Mouse (Mus musculus): ENCODE measurements around the gene Pdia3. TPM values are rescaled to one million over a fixed set of nuclear protein-coding genes. Genes with fewer than 3 reads are reported as not detected.

Pdia3 gene
- total RNA-seq, 1 experiment from 2014 or later, result 212 TPM

DNA sequence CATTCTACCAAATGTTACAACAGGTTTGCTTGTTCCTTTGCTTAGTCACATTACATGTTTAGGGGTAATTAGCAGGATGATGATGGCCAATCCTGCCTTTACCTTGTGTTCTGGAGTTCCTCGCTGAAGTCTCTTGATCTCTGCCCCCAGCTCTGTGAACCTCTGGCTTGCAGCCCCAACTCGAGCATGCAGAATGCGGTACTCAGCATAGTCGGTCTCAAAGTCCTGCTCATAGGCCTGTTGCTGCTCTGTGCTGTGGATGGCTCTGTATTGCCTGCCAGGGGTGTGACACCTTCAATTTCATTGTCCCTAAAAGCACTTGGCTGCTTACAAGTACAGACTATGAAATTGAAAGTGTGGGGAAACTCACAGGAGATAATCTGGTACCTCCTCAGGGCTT lies 26.2 kb downstream of the Pdia3 start:
- no peak for ATAC-seq (replicated peaks in 1 of 2; ENCODE audit: insufficient read depth in 1 of 2, low FRiP score in 2 of 2, low TSS enrichment in 1 of 2, low read depth in 1 of 2, poor library complexity in 2 of 2, severe bottlenecking in 2 of 2)

DNA sequence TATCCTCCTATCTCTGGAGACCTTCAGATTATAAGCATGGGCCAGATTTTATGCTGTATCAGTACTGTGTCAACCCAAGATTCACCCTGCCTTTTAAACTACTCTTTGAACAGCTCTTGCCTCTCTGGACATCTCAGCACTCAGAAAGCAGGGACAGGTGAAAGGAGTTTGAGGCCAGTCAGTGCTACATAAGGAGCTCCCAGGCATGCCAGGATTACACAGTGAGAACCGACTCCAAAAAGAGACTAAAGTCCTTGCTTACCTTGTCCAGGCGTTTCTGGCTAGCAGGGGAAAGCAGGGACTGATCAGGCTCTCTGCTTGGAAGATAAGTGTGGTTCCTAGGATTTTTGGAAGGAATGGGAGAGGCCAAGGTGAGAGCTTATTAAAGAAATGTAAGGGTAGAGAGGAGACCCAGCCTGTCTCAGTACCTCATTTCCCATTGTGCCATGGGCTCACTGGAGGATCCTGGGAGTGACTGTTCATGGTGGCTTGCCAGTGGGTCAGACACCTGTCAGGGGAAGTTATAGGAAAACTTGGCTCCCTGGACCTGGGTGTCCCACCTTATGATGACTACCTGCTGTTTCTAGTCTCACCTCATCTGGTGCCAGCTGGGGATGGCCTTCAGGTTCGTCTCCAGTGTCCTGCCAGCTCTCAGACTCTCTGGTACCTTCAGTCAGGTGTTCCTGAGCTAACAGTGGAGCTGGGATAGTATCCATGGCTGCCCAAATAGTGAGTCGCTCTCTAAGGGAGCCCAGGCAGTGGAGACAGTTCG lies 27.4 kb downstream of the Pdia3 start:
- no peak for ATAC-seq (replicated peaks in 1 of 2; ENCODE audit: insufficient read depth in 1 of 2, low FRiP score in 2 of 2, low TSS enrichment in 1 of 2, low read depth in 1 of 2, poor library complexity in 2 of 2, severe bottlenecking in 2 of 2)

- ATAC-seq (replicated peaks in 1 of 2; ENCODE audit: insufficient read depth in 1 of 2, low FRiP score in 2 of 2, low TSS enrichment in 1 of 2, low read depth in 1 of 2, poor library complexity in 2 of 2, severe bottlenecking in 2 of 2), result peak in 1 of 2 experiments; percentile 12; a peak in 1 of 4 replicates
Measured at GRCm38 (mm10) chr2:121441800-121442199, 28.2 kb downstream of the Pdia3 start.

DNA sequence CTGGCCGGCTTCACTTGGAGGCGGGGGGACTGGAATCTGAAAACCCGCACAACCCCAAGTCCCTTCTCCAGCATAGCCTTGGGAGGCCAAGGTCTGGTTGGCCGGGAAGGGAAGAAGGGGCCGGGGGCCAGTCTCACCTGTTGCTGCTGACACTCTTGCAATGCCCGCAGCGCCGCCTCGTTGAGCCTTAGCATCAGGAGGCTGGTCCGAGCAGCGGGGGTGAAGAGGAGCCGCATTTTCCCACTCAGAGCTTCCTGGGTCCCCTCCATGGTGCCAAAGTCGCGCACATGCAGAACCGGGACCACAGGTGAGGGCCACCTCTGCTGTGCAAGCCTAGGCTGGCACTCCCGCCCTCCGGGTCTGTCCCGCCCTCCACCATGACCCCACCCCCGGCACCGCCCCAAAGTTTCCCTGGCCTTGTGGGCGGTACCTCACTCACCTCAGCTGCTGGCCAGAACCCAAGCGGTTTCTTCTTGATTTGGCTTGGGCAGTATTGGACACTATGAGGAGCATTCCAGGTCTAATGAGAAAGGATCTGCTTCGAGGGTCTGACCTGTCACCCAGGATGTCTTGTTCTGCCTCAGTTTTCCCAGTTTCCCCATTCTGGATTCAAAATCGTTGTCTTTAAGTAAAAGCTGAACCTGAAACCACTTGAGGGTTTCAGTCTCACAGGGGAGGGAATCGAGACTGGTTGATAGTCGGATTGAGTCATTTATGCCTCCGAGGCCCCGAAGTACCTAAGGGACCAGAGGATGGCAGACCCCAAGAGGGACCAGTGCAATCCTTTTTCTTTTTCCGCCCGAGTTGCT lies 28.9 kb downstream of the Pdia3 start:
- ATAC-seq (replicated peaks in 1 of 2; ENCODE audit: insufficient read depth in 1 of 2, low FRiP score in 2 of 2, low TSS enrichment in 1 of 2, low read depth in 1 of 2, poor library complexity in 2 of 2, severe bottlenecking in 2 of 2), result peak; percentile 74 to 92

DNA sequence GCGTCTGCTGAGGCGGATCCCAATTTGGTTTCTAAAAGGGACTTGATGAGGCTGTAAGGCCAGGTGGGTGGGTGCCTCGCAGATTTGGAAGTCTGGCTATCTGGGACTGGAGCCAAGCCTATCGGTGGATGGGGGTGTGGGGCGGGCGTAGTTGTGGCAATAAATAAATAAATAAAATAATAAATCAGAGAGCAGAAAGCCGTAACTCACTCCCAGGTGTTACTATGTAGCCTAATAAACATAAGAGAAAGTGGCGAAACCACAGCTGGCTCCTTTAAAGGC lies 29.4 kb downstream of the Pdia3 start:
- no peak for ATAC-seq (replicated peaks in 1 of 2; ENCODE audit: insufficient read depth in 1 of 2, low FRiP score in 2 of 2, low TSS enrichment in 1 of 2, low read depth in 1 of 2, poor library complexity in 2 of 2, severe bottlenecking in 2 of 2)

DNA sequence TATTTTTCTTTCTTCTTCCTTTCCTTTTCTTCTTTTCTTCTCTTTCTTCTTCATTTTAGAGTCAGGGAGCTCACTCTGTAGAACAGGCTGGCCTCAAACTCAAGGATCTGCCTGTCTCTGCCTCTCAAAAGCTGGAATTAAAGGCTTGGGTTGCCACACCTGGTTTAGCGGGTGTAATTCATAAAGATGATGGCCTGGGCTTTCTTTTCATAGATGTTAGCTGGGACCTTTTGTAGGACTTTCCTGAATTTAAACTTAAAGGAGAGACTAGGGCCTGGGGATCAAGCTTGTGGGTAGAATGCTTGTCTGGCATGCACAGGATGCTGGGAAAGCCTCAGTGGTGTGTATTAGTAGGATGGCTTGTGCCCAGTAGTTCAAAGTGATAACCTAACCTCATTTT lies 30.6 kb downstream of the Pdia3 start, which contains the start of gene Ell3:
Gene Ell3 (minus strand): TSS at position 101 of the 400 bp plus-strand sequence.
- ATAC-seq (replicated peaks in 1 of 2; ENCODE audit: insufficient read depth in 1 of 2, low FRiP score in 2 of 2, low TSS enrichment in 1 of 2, low read depth in 1 of 2, poor library complexity in 2 of 2, severe bottlenecking in 2 of 2), result no peak

DNA sequence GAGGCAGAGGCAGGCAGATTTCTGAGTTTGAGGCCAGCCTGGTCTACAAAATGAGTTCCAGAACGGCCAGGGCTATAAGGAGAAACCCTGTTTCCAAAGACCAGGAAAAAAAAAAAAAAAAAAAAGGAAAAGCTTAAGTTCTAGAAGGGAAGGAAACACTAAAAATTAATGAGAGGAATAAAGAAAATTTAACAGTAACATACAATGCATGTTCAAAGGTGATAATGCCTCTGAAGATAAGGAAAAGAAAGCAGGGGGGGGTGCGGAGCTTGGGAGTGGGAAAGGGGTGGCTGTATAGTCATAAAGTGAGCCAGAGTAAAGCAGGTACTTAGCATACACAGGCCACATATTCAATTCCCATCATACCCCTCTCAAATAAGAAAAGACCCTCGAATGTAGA lies 31.5 kb downstream of the Pdia3 start:
- no peak for ATAC-seq (replicated peaks in 1 of 2; ENCODE audit: insufficient read depth in 1 of 2, low FRiP score in 2 of 2, low TSS enrichment in 1 of 2, low read depth in 1 of 2, poor library complexity in 2 of 2, severe bottlenecking in 2 of 2)

DNA sequence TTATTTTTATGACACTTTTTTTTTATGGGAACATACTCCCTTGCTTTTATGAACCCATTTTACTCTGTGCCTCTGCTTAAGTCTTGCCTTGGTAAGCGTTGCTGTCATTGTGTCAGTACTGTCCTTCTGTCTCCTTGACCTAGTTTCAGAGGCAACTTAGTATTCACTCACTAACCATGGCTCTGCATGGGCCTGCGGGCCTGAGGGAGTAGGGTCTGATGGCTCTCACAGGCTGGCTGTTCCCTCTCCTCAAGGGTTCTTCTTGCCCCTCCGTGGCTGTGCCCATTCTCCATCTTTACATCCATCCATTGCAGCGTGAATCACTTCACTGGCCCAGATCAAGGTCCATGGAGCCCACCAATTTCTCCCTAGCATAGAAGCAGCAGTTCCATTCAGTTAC lies 32.9 kb downstream of the Pdia3 start:
- ATAC-seq (replicated peaks in 1 of 2; ENCODE audit: insufficient read depth in 1 of 2, low FRiP score in 2 of 2, low TSS enrichment in 1 of 2, low read depth in 1 of 2, poor library complexity in 2 of 2, severe bottlenecking in 2 of 2), result no peak

DNA sequence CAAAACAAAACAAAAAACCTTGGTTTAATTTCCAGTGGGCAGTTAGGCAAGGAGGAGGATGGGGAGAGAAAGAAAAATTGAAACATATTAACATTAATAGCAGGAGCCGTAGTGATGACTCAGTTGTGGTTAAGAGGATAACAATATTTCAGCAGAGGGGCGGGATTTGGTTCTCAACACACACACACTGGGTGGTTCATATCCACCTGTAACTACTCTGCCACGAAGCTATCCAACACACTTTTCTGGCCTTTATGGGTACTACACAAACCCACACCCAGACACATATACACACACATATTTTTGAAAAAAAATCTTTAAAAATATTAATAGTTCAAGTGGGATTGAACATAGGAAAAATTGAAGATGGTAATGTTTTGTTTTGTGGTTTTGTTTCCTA lies 33.4 kb downstream of the Pdia3 start:
- no peak for ATAC-seq (replicated peaks in 1 of 2; ENCODE audit: insufficient read depth in 1 of 2, low FRiP score in 2 of 2, low TSS enrichment in 1 of 2, low read depth in 1 of 2, poor library complexity in 2 of 2, severe bottlenecking in 2 of 2)

GRCm38 (mm10) chr2:121448136-121448535 lies 34.6 kb downstream of the Pdia3 start:
- ATAC-seq (replicated peaks in 1 of 2; ENCODE audit: insufficient read depth in 1 of 2, low FRiP score in 2 of 2, low TSS enrichment in 1 of 2, low read depth in 1 of 2, poor library complexity in 2 of 2, severe bottlenecking in 2 of 2), result no peak

- ATAC-seq (replicated peaks in 1 of 2; ENCODE audit: insufficient read depth in 1 of 2, low FRiP score in 2 of 2, low TSS enrichment in 1 of 2, low read depth in 1 of 2, poor library complexity in 2 of 2, severe bottlenecking in 2 of 2), result peak; percentile 86 to 92
Measured at GRCm38 (mm10) chr2:121448739-121449535, 35.4 kb downstream of the Pdia3 start, which contains the start of gene Serf2. Serf2 (plus strand) TSS chr2:121449195.

DNA sequence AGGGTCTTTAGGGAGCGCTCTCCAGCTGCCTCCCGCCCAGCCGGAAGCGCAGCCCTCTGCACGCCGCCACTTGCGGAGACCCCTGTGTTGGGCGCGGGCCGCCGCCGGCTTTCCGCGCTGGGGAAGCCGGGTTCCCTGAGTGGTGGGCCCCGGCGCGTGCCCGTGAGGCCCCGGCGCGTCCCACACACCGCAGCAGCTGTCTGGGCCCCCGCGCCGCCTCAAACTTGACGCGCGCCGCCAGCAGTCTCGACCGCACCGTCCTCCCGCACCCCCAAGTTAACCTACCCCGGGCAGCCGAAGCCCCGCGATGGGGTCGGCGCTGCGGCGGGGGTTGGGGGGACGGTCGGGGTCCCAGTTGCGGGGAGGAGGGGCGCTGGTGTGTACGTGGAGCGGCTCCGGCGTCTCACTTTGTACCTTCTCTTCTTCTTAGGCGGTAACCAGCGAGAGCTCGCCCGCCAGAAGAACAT lies 36.0 kb downstream of the Pdia3 start:
- ATAC-seq (replicated peaks in 1 of 2; ENCODE audit: insufficient read depth in 1 of 2, low FRiP score in 2 of 2, low TSS enrichment in 1 of 2, low read depth in 1 of 2, poor library complexity in 2 of 2, severe bottlenecking in 2 of 2), result no peak

DNA sequence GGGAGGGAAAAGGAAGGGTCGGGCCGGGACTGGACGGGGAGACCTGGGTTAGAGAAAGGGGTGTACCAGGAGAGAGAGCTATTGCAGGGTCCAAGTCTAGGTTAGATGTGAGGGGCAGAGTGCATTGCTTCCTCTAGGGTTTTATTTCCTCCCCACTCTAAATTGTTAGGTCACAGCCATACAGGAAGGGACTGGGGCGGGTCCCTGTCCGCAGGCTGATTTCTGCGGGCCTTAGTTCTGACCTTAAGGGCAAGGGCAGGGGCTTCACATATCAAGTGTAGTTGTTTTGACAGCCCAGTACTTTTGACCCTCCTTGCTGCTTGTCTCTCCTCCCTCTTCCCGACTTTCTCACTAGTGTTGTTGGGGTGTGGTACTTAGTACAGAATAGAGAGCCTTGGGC lies 36.5 kb downstream of the Pdia3 start:
- no peak; a peak in 1 of 4 replicates for ATAC-seq (replicated peaks in 1 of 2; ENCODE audit: insufficient read depth in 1 of 2, low FRiP score in 2 of 2, low TSS enrichment in 1 of 2, low read depth in 1 of 2, poor library complexity in 2 of 2, severe bottlenecking in 2 of 2)

- no peak for ATAC-seq (replicated peaks in 1 of 2; ENCODE audit: insufficient read depth in 1 of 2, low FRiP score in 2 of 2, low TSS enrichment in 1 of 2, low read depth in 1 of 2, poor library complexity in 2 of 2, severe bottlenecking in 2 of 2)
Measured at GRCm38 (mm10) chr2:121452361-121452760, 38.8 kb downstream of the Pdia3 start.

DNA sequence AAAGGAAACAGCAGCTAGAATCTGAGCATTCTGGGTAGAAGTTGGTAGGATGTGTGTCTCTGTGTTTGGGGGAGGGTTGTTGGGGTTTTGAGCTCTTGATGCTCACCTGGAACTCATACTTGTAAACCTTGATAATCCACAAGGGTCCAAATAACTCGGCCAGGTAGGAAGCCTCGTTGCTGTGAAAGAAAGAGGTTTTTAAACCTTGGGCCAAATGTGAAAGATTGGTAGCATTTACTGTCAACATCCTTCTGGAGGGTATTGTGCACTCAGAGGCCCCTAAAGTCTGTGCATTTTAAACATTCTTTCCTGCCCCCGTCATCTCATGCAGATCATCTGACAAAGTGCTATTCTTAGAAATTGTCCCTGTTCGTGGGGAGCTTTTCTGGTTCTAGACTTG lies 39.4 kb downstream of the Pdia3 start, which contains the start of gene Hypk:
Gene Hypk (plus strand): TSS at position 301 of the 400 bp plus-strand sequence.
- ATAC-seq (replicated peaks in 1 of 2; ENCODE audit: insufficient read depth in 1 of 2, low FRiP score in 2 of 2, low TSS enrichment in 1 of 2, low read depth in 1 of 2, poor library complexity in 2 of 2, severe bottlenecking in 2 of 2), result no peak

- ATAC-seq (replicated peaks in 1 of 2; ENCODE audit: insufficient read depth in 1 of 2, low FRiP score in 2 of 2, low TSS enrichment in 1 of 2, low read depth in 1 of 2, poor library complexity in 2 of 2, severe bottlenecking in 2 of 2), result no peak
Measured at GRCm38 (mm10) chr2:121453917-121454316, 40.3 kb downstream of the Pdia3 start.

GRCm38 (mm10) chr2:121455534-121455933 lies 42.0 kb downstream of the Pdia3 start:
- no peak for ATAC-seq (replicated peaks in 1 of 2; ENCODE audit: insufficient read depth in 1 of 2, low FRiP score in 2 of 2, low TSS enrichment in 1 of 2, low read depth in 1 of 2, poor library complexity in 2 of 2, severe bottlenecking in 2 of 2)

Data from hematopoietic stem cell, adult 5-6 weeks (primary cell).